Mouse (Mus musculus) cortical plate, adult 2 months (tissue): Measurements from ENCODE around the gene Rilpl1. TPM values are rescaled to one million over a fixed set of nuclear protein-coding genes. Genes with fewer than 3 reads are reported as not detected.
A peak's percentile ranks its signal among the peaks of the same experiment; 100 is the strongest.
"Not testable (repeated sequence)": the region's sequence is repeated elsewhere in the genome, so short reads cannot be mapped to it uniquely, and the experiment has no call there.

Experiments
- H3K27ac ChIP-seq: fragments of 200-500 bp; 2 replicates; pipeline ENCODE4 v1.5.1; 2012; ENCODE audit warnings: low read length, control low read depth, inconsistent platforms; ENCODE audit not compliant: insufficient read depth
- H3K4me1 ChIP-seq: fragments of 200-500 bp; 2 replicates; pipeline ENCODE4 v1.6.1; 2011; ENCODE audit warnings: low read length; ENCODE audit not compliant: control insufficient read depth, insufficient read depth
- H3K4me3 ChIP-seq: fragments of 200-500 bp; 2 replicates; pipeline ENCODE4 v1.5.1; 2011; ENCODE audit warnings: mild to moderate bottlenecking, low read length, control low read depth; ENCODE audit not compliant: insufficient read depth
- CTCF ChIP-seq: fragments of 200-500 bp; IDR thresholded peaks from 2 replicates; pipeline ENCODE4 v1.5.1; 2011; ENCODE audit warnings: mild to moderate bottlenecking, control low read depth, low read length; ENCODE audit not compliant: insufficient read depth; ENCODE audit errors: extremely low read depth
- POLR2A ChIP-seq: fragments of 200-500 bp; IDR thresholded peaks from 2 replicates; pipeline ENCODE4 v1.6.1; 2011; ENCODE audit warnings: mild to moderate bottlenecking, low read length, control low read depth; ENCODE audit not compliant: insufficient read depth; ENCODE audit errors: extremely low read depth
- polyA plus RNA-seq: library from polyadenylated mRNA; depleted of rRNA; stranded (reverse); fragments of >200 nt; gene quantifications from 2 replicates; pipeline ENCODE4 v1.2.3, GENCODE M21; 2012; rRNA removed

Rilpl1 gene
- 55.4 and 56.5 TPM in 2 replicates for polyA plus RNA-seq

GRCm38 (mm10) chr5:124530655-124531582 lies at the start of gene Rilpl1:
Gene Rilpl1, minus strand, starts transcription at chr5:124531391.
- peak; percentile 28; the same call in 1 of the 2 replicates for TF ChIP-seq POLR2A
- TF ChIP-seq CTCF = no peak
- peaks cover 4% of the 10 kb centered on the region; the same call in 1 of the 2 replicates for H3K4me1 ChIP-seq
- peak within 1 kb of the TSS; percentile 81 for H3K27ac ChIP-seq
- H3K4me3 ChIP-seq = peak within 1 kb of the TSS; percentile 92

GRCm38 (mm10) chr5:124578633-124579317 lies 47.6 kb upstream of the Rilpl1 start, which contains the start of the genes Eif2b1 and Gtf2h3:
Gene Eif2b1, minus strand, starts transcription at chr5:124579131.
Gene Gtf2h3, plus strand, starts transcription at chr5:124579140.
- peaks cover 5% of the 10 kb centered on the region; the same call in 1 of the 2 replicates for H3K4me1 ChIP-seq
- H3K4me3 ChIP-seq = peak within 1 kb of the TSS; percentile 66
- no peak for TF ChIP-seq CTCF
- 0 out of 2 replicates have a peak, but pooled peaks have one; percentile 86 for TF ChIP-seq POLR2A
- H3K27ac ChIP-seq = no peak within 1 kb of the TSS; the same call in 1 of the 2 replicates

DNA sequence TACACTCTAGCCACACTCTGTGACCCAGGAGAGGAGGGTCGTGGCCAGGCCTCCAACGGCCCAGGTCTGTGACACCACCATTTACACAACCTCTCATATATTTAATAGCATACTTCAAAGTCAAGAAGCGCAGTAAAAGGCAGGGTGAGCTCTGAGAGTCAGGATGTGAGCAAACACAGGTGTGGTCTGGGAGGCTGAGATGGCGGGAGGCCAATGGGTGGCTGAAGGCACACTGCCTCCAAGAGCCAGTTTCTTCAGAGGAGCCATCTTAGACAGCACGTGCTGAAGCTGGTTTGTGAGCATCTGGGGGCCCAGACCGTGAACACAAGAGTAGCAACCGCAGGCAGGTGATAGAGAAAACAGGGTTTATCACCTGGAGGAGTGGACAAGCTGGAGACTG lies 44.3 kb upstream of the Rilpl1 start:
- no peak for TF ChIP-seq CTCF
- no peak for TF ChIP-seq POLR2A
- peaks cover 5% of the 10 kb centered on the region; the same call in 1 of the 2 replicates for H3K4me1 ChIP-seq
- no peak overlapping the region for H3K4me3 ChIP-seq
- no peak overlapping the region for H3K27ac ChIP-seq

DNA sequence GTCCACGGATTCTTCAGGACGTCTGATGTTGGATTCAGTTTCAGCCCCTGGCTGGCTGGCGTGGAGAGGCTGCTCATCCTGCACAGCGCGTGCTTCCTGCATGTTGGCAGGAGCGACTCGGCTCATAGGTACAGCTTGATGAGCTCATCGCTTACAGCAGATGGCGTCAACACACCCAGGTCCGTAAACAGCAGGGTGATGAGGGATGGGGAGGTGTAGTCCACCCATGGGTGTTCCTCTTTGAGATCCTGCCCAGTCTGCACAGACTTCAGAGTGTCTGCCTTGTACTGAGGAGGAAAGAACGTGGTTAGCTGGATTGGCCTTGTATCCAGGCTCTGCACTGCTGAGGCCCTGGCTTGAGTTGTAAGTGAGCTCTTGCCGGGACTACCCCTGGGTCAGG lies 39.9 kb upstream of the Rilpl1 start:
- Histone ChIP-seq H3K27ac (no peak overlapping the region), H3K4me1 (no peaks in the 10 kb centered on the region), H3K4me3 (no peak overlapping the region)
- TF ChIP-seq CTCF (no peak), POLR2A (no peak)

DNA sequence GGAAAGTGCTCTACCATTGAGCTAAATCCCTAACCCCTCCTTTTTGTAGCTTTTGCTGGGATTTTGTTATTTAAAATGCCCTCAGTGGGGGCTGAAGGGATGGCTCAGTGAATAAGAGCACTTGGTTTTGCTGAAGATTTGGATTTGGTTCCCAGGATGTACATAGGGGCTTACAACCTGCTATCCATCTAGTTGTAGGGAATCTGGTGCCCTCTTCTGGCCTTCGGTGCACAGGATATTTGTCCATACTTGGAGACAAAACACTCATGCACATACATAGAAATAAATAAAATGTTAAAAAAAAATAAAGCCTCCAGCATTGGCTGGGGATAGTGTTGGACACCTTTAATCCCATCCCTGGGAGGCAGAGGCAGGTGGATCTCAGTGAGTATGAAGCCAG lies 24.0 kb upstream of the Rilpl1 start:
- H3K27ac ChIP-seq = no peak overlapping the region
- H3K4me1 ChIP-seq = no peaks in the 10 kb centered on the region; the same call in 1 of the 2 replicates
- peak; percentile 36; the same call in 1 of the 2 replicates for TF ChIP-seq CTCF
- TF ChIP-seq POLR2A = no peak
- H3K4me3 ChIP-seq = no peak overlapping the region

- H3K27ac ChIP-seq = no peak overlapping the region
- H3K4me1 ChIP-seq = no peaks in the 10 kb centered on the region; the same call in 1 of the 2 replicates
- TF ChIP-seq CTCF (no peak), POLR2A (no peak)
- H3K4me3 ChIP-seq = peak overlapping the region; percentile 81; the same call in 1 of the 2 replicates
These were observed 22.4 kb upstream of the Rilpl1 start for GRCm38 (mm10) chr5:124553607-124554006.

GRCm38 (mm10) chr5:124552558-124553307 lies 21.5 kb upstream of the Rilpl1 start, which contains the start of gene Ddx55:
Gene Ddx55, plus strand, starts transcription at chr5:124552864.
- Histone ChIP-seq H3K4me3 (peak within 1 kb of the TSS; percentile 81), H3K4me1 (no peaks in the 10 kb centered on the region; the same call in 1 of the 2 replicates), H3K27ac (peak within 1 kb of the TSS; percentile 49; the same call in 1 of the 2 replicates)
- TF ChIP-seq POLR2A (peak; percentile 70), CTCF (no peak)

- no peaks in the 10 kb centered on the region; the same call in 1 of the 2 replicates for H3K4me1 ChIP-seq
- H3K27ac ChIP-seq = no peak overlapping the region
- peak overlapping the region; percentile 81; the same call in 1 of the 2 replicates for H3K4me3 ChIP-seq
- no peak for TF ChIP-seq CTCF
- no peak for TF ChIP-seq POLR2A
These were observed 20.9 kb upstream of the Rilpl1 start for GRCm38 (mm10) chr5:124552094-124552472.

DNA sequence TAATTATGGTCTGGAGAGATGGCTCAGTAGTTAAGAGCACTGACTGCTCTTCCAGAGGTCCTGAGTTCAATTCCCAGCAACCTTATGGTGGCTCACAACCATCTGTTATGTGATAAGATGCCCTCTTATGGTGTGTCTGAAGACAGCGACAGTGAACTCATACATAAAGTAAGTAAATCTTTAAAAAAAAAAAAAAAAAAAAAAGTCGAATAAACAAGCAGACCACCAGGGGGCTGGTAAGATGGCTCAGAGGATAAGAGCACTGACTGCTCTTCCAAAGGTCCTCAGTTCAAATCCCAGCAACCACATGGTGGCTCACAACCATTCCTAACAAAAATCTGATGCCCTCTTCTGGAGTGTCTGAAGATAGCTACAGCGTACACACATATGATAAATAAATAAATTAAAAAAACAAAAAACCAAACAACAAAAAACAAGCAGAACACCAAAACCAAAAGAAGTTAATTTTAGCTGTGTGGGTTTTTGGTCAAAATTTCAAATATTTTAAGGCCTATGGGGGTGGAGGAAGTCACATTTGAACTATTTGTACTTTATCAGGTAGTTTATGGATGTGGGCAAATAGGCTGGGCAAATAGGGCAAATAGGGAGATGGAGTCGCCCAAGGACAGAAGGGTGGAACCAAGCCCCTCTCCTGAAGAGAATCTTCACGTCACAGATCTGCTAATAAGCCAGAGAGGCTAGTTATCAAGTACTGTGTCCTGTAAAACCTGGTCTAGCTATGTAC lies 20.3 kb upstream of the Rilpl1 start:
- not testable (repeated sequence) for H3K27ac ChIP-seq, H3K4me1 ChIP-seq
- H3K4me3 ChIP-seq = peak overlapping the region; percentile 81; the same call in 1 of the 2 replicates

DNA sequence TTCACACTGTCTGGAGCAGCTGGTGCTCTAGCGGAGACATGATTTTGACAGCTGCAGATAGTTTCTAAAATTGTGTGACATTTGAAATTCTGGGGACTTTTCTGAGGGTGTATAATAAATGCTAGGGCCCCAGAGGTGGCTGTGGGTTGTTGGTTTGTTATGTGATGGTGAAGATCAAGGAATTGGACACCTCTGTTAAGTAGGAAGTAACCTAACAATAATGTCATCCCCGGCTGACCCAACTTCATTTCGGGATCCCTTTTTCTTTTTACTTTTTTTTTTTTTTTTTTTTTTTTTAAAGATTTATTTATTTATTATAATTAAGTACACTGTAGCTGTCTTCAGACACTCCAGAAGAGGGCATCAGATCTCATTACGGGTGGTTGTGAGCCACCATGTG lies 19.5 kb upstream of the Rilpl1 start:
- not testable (repeated sequence) for H3K27ac ChIP-seq, H3K4me3 ChIP-seq, H3K4me1 ChIP-seq
